Mouse (Mus musculus) testis, postnatal 10 days (tissue): ENCODE measurements at regions not wholly inside any gene's neighbourhood (a gene's known extent, or its start where the extent isn't known, plus 50 kb on each side); places are given as distances from the start of the nearest gene placed in this dataset.
A peak's percentile ranks its signal among the peaks of the same experiment; 100 is the strongest.

Experiments
- DNase-seq: peaks from one replicate; pipeline ENCODE4 v3.0.0; 2021; ENCODE audit warnings: low spot score

GRCm38 (mm10) chr16:93458011-93458585 is 145.8 kb downstream of the Setd4 start:
- no peak for DNase-seq

GRCm38 (mm10) chr16:93456706-93457425 is 147.0 kb downstream of the Setd4 start:
- peak; percentile 53 for DNase-seq

GRCm38 (mm10) chr16:93454080-93454997 is 149.5 kb downstream of the Setd4 start:
- peak; percentile 93 for DNase-seq

GRCm38 (mm10) chr16:93453056-93453455 is 150.8 kb downstream of the Setd4 start:
- DNase-seq: no peak

- no peak for DNase-seq
Observed at GRCm38 (mm10) chr16:93450896-93451295, 153.0 kb downstream of the Setd4 start.

DNA sequence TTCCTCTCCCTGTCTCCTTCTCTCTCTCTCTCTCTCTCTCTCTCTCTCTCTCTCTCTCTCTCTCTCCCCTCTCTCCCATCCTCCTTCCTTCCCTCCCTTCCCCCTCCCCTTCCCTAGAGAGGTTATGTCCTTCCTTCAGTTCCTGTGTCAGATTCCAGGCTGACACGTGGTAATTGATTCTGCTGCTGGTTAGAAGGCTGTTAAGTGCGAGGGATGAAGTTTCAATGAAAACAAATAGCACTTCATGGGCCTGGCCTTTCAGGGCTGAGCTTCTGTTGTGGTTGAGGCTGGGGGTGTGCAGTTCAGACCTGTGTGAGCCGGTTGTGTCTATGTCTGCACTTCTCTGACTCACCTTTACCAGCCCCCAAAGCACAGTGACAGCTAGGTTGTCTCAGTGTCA is 153.9 kb downstream of the Setd4 start:
- DNase-seq: no peak

GRCm38 (mm10) chr16:93448124-93448523 is 155.7 kb downstream of the Setd4 start:
- no peak for DNase-seq

DNA sequence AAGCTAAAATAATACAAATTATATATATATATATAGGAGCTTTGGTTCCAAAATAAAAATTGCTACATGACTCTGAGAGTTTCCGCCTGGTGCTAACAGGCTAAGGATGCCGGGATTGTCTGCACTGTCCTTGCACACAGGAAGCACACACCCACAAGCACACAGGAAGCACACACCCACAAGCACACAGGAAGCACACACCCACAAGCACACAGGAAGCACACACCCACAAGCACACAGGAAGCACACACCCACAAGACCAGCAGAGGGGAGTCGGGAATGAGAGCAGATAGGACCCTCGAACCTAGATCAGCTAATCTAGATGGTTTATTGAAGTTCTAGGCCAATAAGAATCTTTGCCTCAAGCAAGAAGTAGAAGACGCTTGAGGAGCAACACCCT is 156.9 kb downstream of the Setd4 start:
- no peak for DNase-seq

DNA sequence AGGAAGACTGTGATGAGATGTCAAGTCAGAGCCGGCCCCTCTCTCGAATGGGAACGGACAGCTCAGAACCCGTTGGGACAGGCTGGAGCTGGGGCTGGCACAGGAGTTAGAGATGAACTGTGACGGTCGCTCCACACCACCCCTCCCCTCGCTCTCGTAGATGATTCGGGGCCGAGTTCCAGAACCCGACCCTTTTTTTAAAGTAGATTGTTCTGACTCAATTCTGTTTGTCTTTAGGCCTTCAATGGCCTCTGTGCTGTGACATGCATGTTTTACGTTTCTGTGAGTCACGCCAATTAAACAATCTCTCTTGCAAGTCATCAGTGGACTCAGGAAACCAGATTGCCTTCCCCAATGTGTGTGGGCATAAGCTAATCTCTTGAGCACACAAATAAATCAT is 157.7 kb downstream of the Setd4 start:
- no peak for DNase-seq

DNA sequence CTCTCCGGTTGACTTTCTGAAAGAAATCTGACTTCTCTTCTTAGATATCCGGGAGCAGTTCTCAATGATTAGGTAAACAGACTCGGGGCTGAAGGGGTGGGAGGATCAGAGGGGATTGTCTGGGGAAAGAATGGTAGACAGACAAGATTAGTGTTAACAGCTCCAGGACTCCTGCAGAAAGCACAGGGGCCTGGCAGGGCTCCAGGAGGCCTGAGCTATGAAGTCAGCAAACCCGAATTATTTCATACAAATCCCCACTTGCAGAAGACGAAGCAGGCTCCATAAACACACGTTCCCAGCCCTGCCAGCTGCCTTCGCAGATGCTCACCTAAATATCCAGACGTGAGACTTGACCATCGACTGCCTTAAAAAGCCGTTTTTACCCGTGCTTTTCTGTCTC is 161.0 kb downstream of the Setd4 start:
- no peak for DNase-seq

GRCm38 (mm10) chr16:93437608-93438425 is 166.0 kb downstream of the Setd4 start:
- no peak for DNase-seq

GRCm38 (mm10) chr16:93436732-93437131 is 167.1 kb downstream of the Setd4 start:
- DNase-seq: no peak

DNA sequence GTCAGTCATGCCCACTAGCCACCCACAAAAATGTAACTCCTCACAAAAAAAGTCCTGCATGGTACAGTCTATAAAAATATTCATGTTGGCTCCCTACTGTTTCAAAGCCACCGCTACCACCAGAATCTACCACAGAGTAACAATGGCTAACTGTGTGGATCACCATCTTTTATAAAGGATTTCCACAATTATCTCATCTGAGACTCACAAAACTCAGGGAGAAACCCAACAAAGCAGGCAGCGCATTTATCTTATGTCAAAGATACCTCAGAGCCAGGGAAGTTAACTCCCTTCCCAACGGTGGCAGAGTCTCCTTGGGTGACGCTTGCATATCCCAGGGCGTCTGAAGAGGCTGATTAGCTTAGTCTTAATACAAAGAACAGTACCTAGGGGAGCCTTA is 172.5 kb downstream of the Setd4 start:
- no peak for DNase-seq

DNA sequence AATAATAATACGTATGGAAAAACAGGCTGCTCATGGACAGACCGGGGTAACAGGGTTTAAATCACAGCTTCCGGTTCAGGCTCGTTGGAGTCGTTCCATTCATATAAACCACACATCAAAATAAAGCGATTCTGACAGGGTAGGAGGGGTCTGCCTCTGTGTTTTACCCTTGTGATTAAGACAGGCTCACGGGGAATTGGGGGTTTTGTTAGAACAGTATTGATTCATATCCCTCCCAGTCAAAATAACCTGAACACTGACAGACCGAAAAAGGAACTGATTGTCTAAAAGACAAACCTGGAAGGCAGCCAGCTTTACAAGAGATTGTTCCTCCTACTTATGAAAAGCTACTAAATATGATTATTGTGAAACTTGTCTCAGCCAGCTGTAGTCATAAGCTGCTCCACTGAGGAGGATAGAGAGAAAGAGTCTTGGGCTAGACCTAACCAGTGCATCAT is 174.5 kb downstream of the Setd4 start:
- DNase-seq: no peak

DNA sequence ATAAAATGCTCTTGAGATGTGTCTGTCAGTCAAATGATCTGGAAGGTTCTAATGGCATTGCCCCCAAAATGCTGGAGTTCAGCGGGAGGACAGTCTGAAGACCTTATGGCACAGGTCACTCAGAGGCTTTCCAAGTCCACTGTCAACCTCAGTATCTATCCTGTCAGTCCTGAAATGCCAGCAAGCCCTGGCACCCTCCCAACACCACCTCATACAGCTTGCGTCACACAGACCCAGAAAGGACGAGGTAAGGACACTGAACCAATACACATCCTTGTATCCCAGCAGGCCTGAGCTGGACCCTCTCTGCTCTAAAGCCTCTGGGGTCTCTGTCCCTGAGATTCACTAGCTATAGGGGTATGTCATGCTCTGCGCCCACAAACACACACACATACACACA is 176.6 kb downstream of the Setd4 start:
- DNase-seq: peak; percentile 53

DNA sequence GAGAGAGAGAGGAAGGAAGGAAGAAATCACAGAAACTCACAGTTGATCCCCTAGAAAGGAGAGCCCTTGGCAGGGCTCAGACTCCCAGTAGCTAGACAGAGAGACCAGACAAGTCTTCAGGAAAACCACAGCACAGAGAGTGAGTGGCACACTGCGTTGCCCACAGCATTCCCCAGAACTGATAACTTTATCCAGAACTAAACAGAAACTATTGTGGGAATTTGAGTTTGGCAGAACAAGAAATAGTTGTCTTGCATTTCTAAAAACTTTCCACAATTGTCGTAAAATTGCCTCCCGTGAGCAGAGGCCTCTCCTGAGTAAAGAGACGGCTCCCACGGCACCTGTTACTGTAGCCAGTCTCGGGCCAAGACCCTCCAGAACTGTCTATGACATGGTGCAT is 178.1 kb downstream of the Setd4 start:
- no peak for DNase-seq

DNA sequence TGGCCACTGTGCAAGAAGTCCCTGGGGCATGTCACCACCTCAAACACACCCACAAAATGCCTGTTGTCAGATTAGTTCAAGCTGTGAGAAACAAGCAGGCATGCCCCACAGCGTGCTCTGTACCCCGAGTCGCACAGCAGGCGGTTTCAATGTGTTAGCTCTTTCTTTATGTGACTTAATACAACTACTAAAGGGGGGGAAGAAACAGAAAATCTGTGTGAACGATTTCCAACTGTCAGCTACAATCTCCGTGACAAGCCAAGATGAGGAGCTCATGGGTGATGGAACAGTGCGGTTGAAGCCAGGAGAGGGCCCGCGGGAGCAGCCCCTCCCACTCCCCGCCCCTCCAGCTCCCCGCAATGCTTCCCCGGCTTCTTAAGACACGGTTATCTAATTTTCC is 180.7 kb downstream of the Setd4 start:
- DNase-seq: no peak

DNA sequence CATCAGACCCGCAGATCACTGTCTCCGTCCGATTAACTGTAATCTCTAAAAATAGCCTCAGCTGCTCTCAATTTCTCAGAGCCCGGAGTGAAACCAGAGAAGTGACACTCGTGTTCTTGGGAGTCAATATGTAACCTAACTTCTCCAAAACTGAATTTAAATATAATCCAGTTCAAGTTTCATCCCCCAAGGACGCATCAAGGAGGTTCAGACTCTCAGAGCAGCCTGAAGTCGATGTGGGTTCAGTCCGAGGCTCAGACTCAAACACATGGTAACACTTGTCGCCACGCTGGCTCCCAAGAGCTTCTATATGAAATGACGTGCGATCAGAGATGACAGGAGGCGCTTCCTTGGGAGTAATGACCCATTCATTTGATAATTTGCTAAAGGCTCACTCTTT is 181.6 kb downstream of the Setd4 start:
- no peak for DNase-seq

DNA sequence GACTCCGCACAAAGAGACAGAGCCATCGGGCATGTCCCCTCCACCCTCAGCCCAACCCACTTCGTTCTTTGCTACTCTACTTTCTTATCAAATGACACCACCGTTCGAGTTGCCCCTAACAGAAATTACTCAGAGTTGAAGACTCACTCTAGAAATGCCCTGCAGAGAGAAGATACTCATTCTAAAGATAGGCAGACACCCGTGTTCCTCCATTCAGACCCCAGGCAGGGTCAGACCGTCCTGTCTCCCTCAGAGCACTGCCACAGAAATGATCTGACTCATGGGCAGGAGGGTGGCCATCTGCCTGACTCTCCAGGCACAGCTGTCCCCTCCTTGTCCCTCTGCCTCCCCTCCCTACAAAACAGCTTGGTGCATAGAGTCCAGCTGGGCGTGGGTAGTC is 185.6 kb downstream of the Setd4 start:
- DNase-seq: no peak

DNA sequence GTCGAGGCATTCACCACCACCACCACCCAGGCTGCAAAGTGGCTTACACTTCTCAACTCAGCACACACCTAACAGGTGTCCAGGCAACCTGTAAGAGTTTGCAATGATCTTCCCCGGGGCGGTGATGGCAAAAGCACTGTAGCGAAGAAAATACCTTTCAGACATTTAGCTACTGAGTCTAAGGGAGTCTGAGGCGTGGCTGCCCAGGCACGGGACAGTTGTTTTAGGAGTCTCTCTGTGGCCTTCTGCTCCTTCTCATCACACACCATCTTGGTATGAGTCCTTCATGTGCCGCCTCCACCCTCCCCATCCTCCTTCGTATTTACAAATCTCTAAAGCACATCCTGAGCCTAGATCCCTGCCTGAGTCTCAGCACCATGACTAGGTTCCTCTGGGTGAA is 186.0 kb downstream of the Setd4 start:
- DNase-seq: no peak

DNA sequence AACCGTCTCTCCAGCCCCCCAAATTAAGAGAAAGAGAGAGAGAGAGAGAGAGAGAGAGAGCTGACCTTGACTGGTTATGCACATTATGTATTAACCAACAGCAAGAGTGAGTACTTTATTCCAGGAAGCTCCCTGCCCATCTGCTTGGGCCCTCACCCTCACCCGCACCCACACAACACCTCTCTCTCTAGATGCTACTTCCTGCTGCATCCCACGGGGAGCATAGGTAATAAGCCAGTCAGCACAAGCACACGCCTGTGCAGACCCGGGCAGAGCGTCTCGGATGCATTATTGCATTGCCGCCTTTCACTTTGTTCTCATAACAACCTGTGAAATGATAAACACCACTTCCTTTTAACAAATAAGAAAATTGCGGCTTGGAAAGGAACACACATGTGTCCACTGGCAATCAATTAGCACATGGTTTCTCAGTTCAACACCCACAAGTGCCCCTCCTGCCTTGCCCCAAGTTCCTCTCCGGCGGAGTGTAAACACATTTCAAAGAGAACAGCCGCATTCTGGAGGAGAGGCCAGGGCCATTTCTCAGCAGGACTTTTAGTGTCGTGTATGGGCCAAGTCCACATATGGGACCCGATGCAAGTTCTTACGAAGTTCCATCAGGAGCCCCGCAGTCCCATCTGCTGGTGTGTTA is 211.7 kb downstream of the Setd4 start:
- no peak for DNase-seq
